Mouse (Mus musculus) yolk sac, embryonic 10.5 days (tissue): ENCODE measurements around the gene Gm14403.
"Not testable (repeated sequence)": the region's sequence is repeated elsewhere in the genome, so short reads cannot be mapped to it uniquely, and the experiment has no call there.

ENCODE experiments used
- DNase-seq: peaks from one replicate; pipeline ENCODE4 v3.0.0-alpha.2; 2017; ENCODE audit warnings: low spot score

Gm14403 gene

GRCm38 (mm10) chr2:177498067-177498466 lies at the start of gene Gm14403:
TSS of gene Gm14403 (plus strand) at chr2:177498215.
- peak; percentile 21 for DNase-seq

GRCm38 (mm10) chr2:177464676-177465075 lies 33.3 kb upstream of the Gm14403 start, which contains the start of gene Zfp970:
TSS of gene Zfp970 (plus strand) at chr2:177464733.
- peak; percentile 4 for DNase-seq

- not testable (repeated sequence) for DNase-seq
Observed at GRCm38 (mm10) chr2:177468222-177468621, 29.8 kb upstream of the Gm14403 start.

- not testable (repeated sequence) for DNase-seq
Observed at GRCm38 (mm10) chr2:177472261-177472660, 25.8 kb upstream of the Gm14403 start.

- DNase-seq: not testable (repeated sequence)
Observed at GRCm38 (mm10) chr2:177481971-177482370, 16.0 kb upstream of the Gm14403 start.

- not testable (repeated sequence) for DNase-seq
Observed at GRCm38 (mm10) chr2:177483238-177483948, 14.6 kb upstream of the Gm14403 start.

GRCm38 (mm10) chr2:177499182-177499581 lies 1.2 kb downstream of the Gm14403 start:
- not testable (repeated sequence) for DNase-seq

GRCm38 (mm10) chr2:177505211-177505719 lies 7.2 kb downstream of the Gm14403 start:
- not testable (repeated sequence) for DNase-seq

- not testable (repeated sequence) for DNase-seq
Observed at GRCm38 (mm10) chr2:177511381-177511780, 13.4 kb downstream of the Gm14403 start.

GRCm38 (mm10) chr2:177511972-177512371 lies 14.0 kb downstream of the Gm14403 start:
- DNase-seq: not testable (repeated sequence)

GRCm38 (mm10) chr2:177513991-177514479 lies 16.0 kb downstream of the Gm14403 start:
- DNase-seq: not testable (repeated sequence)

GRCm38 (mm10) chr2:177517746-177518145 lies 19.7 kb downstream of the Gm14403 start:
- not testable (repeated sequence) for DNase-seq

GRCm38 (mm10) chr2:177518354-177518753 lies 20.3 kb downstream of the Gm14403 start:
- not testable (repeated sequence) for DNase-seq

GRCm38 (mm10) chr2:177518960-177519359 lies 20.9 kb downstream of the Gm14403 start:
- DNase-seq: not testable (repeated sequence)

- DNase-seq: no peak
Observed at GRCm38 (mm10) chr2:177520035-177520434, 22.0 kb downstream of the Gm14403 start.

- DNase-seq: no peak
Observed at GRCm38 (mm10) chr2:177523061-177523460, 25.0 kb downstream of the Gm14403 start.

- not testable (repeated sequence) for DNase-seq
Observed at GRCm38 (mm10) chr2:177523674-177524073, 25.7 kb downstream of the Gm14403 start.

GRCm38 (mm10) chr2:177524171-177524570 lies 26.2 kb downstream of the Gm14403 start:
- not testable (repeated sequence) for DNase-seq

- DNase-seq: no peak
Observed at GRCm38 (mm10) chr2:177535876-177536275, 37.9 kb downstream of the Gm14403 start.

- DNase-seq: not testable (repeated sequence)
Observed at GRCm38 (mm10) chr2:177537141-177537540, 39.1 kb downstream of the Gm14403 start.

GRCm38 (mm10) chr2:177537717-177538116 lies 39.7 kb downstream of the Gm14403 start:
- DNase-seq: not testable (repeated sequence)

GRCm38 (mm10) chr2:177555261-177555660 lies 57.2 kb downstream of the Gm14403 start:
- not testable (repeated sequence) for DNase-seq
